Mouse (Mus musculus) liver, postnatal 0 days (tissue): ENCODE results near the gene Jkamp. TPM values are rescaled to one million over a fixed set of nuclear protein-coding genes. Genes with fewer than 3 reads are reported as not detected.

Experiments
- ATAC-seq: fragments of 200-750 bp; cut with Nextera tagmentation; 2 replicates; pipeline ENCODE4 v1.8.0; 2017; ENCODE audit warnings: mild to moderate bottlenecking, moderate library complexity
- DNase-seq: peaks from one replicate; pipeline ENCODE4 v3.0.0-alpha.2; 2016
- H3K27ac ChIP-seq: fragments of 300-500 bp; sonication (generic); 2 replicates; pipeline ENCODE4 v1.5.1; 2014; ENCODE audit warnings: antibody characterized with exemption, moderate library complexity, mild to moderate bottlenecking, low read depth
- H3K27me3 ChIP-seq: fragments of 300-500 bp; sonication (generic); 2 replicates; pipeline ENCODE4 v1.6.1; 2014; ENCODE audit warnings: low read length, control low read depth, mixed read lengths; ENCODE audit not compliant: insufficient read depth
- H3K36me3 ChIP-seq: fragments of 300-500 bp; sonication (generic); replicated peaks from 2 replicates; pipeline ENCODE4 v1.6.1; 2014; ENCODE audit warnings: mild to moderate bottlenecking, control low read depth, low read length, moderate library complexity, mixed read lengths; ENCODE audit not compliant: insufficient read depth
- H3K4me1 ChIP-seq: fragments of 300-500 bp; sonication (generic); 2 replicates; pipeline ENCODE4 v1.6.1; 2014; ENCODE audit warnings: antibody characterized with exemption, mild to moderate bottlenecking, control low read depth; ENCODE audit not compliant: insufficient read depth
- H3K4me2 ChIP-seq: fragments of 300-500 bp; sonication (generic); 2 replicates; pipeline ENCODE4 v1.6.1; 2014; ENCODE audit warnings: low read depth, mild to moderate bottlenecking, low read length, moderate library complexity, mixed read lengths
- H3K4me3 ChIP-seq: fragments of 300-500 bp; sonication (generic); 2 replicates; pipeline ENCODE4 v1.5.1; 2014; ENCODE audit warnings: low read depth, low read length
- H3K9ac ChIP-seq: fragments of 300-500 bp; sonication (generic); replicated peaks from 2 replicates; pipeline ENCODE4 v1.6.1; 2014; ENCODE audit warnings: mild to moderate bottlenecking, moderate library complexity
- H3K9me3 ChIP-seq: fragments of 300-500 bp; sonication (generic); 2 replicates; pipeline ENCODE4 v1.6.1; 2016; ENCODE audit warnings: mild to moderate bottlenecking, control low read depth, low read length, mixed read lengths
- CTCF ChIP-seq: sonication (generic); IDR thresholded peaks from 2 replicates; pipeline ENCODE4 v1.5.1; 2016; ENCODE audit warnings: antibody characterized with exemption, low read depth
- EP300 ChIP-seq: IDR thresholded peaks from 2 replicates; pipeline ENCODE4 v1.6.1; 2016; ENCODE audit warnings: antibody characterized with exemption, low read depth, mild to moderate bottlenecking
- WGBS: fragments of 180-500 bp; shearing (Covaris S2); extraction: QIAGEN DNeasy Blood & Tissue Kit; methylation state at CpG from one replicate; pipeline ENCODE4 v1.1.7; 2014; ENCODE audit not compliant: insufficient replicate concordance; 5-methylcytosine and 5-hydroxymethylcytosine counted together
- microRNA-seq: library from miRNA; unstranded; fragments of <30 nt; microRNA quantifications from one replicate; pipeline ENCODE4, GENCODE M21; 2016
- polyA plus RNA-seq: library from polyadenylated mRNA; unstranded; fragments of >200 nt; fragmentation: Nextera tagmentation; extraction: Ambion mirVana; gene quantifications from 2 replicates; pipeline ENCODE4 v1.2.1, GENCODE M21; 2015

Jkamp gene
- polyA plus RNA-seq, 1 experiment from 2014 or later: 28.6 TPM

- Histone ChIP-seq H3K4me1 (no peaks in the 10 kb centered on the region), H3K27ac (no peak overlapping the region), H3K36me3 (no peaks in the 10 kb centered on the region), H3K9me3 (no peaks in the 10 kb centered on the region), H3K9ac (no peak overlapping the region), H3K4me2 (no peak overlapping the region), H3K27me3 (no peaks in the 10 kb centered on the region), H3K4me3 (no peak overlapping the region)
- TF ChIP-seq EP300 (no peak), CTCF (no peak)
- ATAC-seq (no peak), DNase-seq (no peak)
- 75% methylated on average over 4 of the region's 4 CpGs for WGBS
Measured at GRCm38 (mm10) chr12:72150786-72151185, 65.4 kb downstream of the Jkamp start.

Small RNAs within 50 kb of the gene (microRNA-seq; reads per million reads assigned to microRNA genes)
- gene Gm24466: not detected

Other genes with a start within 250 kb of the Jkamp start
- gene Gpr135, start 14.5 kb upstream of the Jkamp start, polyA plus RNA-seq: 0.60 and 0.75 TPM in 2 replicates
- 19.2 and 20.2 TPM in 2 replicates for gene L3hypdh, start 150 bp upstream of the Jkamp start, polyA plus RNA-seq
- not detected in 2 replicates for gene Ccdc175, start 99.4 kb downstream of the Jkamp start, polyA plus RNA-seq